Mouse (Mus musculus) mouse embryonic stem cell (cell line): ENCODE measurements around the gene Gpld1.

Experiments used
- in situ Hi-C, 2 experiments: fragments of 300-500 bp; cut with MboI; formaldehyde crosslinking; loops; 1 replicate in 1 of 2; 3 replicates in 1 of 2; pipeline ENCODE4 v1.14.3; 2019 to 2020; ENCODE audit warnings: low sequenced_read_pairs in 2 of 2, low pct_unique_long_range_greater_than_20kb in 1 of 2, mixed read lengths in 1 of 2; ENCODE audit not compliant: unreplicated experiment in 1 of 2

Gpld1 gene

DNA sequence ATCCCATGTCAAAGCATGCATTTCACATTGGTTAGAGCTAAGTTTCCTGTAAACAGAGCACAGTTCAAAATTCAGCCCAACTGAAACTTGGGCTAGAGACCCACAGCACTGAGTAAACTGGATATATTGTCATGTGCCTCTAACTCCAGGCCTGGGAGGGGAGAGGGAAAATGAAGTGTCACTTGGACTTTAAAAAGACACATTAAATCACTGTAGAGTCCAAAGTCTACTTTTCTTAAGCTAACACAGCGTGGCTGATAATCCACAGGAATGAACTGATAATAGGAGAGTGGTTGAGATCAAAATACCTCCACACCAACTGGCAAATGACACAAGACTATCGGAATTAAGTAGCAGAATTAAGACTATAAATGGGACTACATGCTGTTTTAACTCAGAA is 56.6 kb downstream of the Gpld1 start:
- in situ Hi-C loops: no loop called here

DNA sequence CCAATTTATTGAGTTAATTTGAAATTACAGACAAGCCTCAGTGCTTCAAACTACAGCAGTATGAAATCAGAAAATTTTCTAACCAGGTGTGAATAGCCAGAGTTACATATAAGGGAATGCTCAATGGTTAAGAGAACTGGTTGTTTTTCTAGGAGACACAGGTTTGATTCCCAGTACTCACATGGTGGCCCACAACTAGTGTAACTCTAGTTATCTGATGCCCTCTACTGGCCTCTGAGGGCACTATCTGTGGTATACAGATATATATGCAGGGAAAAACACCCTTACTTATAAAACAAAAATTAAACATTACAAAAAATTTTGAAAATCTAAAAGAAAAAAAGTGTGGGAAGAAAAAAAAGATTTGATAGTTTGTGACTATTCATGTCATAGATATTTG is 60.0 kb downstream of the Gpld1 start:
- in situ Hi-C loops: no loop called here

DNA sequence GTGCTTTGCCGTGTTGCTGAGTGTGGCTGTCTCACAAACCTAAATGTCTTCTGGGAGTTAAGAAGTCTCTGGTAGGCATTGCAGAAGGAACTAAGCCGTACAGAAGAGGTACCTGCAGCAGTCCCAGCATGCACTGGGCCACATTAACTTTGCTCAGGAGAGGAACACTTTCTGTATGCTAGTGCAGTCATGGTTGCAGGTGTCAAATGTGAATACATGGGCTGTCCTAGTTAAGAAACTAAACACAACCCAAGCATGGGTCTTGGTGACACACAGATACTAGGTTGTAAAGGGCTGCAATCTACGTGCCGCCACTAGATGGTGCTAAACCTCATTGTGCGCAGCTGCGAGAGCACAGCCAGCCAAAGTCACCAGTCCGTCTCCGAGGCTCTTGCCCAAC is 64.2 kb downstream of the Gpld1 start:
- in situ Hi-C loops: no loop called here

DNA sequence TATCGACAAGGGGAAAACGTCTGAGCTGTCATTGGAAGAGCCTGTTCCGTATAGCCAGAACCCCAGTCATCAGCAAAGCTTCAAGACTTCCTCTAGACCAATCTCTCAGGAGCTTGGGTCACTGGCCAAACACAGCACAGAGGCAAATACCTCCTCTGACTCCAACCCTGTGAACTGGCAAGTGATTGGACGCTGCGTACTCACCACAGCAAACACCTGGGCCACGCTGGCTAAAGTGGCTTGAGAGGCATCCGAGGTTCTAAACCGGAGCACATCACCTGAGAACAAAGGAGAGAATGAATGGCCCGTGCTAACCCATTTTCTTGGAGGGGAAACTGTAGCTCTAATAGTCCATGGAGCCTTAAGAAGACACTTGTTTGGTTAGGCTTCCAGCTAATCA is 75.4 kb downstream of the Gpld1 start:
- in situ Hi-C loops: no loop called here

DNA sequence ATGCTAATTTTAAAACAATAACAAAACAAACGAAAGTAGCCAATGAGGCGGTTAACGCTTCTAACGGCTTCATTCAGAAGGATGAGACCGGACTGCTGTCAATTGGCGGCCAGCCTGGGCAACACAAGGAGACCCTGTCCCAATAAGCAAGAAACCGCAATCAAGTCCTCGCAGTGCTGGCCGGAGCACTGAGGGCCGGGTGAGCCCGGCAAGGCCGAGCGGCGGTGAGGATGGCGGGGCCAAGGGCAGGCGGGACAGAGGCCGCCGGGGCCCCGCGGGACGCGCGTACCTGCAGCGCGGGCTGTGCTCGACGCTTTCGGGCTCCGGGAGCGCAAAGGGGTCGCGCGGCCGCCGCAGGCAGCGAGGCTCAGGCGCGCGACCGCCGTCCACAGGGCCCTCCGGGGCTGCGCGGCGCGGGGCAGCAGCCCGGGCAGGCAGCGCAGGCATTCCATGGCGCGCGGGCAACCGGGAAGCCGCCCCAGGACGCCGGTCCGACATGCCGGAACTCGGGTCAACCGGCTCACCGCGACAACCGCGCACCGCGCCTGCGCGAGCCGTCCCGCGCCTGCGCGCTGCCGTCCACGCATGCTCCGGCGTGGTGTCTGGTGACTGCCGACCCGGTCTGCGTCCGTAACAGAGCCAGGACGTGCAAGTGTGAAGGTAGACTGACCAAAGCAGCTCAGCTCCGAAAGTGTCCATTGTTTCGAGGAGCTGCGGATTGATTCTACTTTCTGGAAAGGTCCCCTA is 77.0 kb downstream of the Gpld1 start, which contains the start of gene Mrs2:
Gene Mrs2 (minus strand): TSS at position 587 of the 747 bp plus-strand sequence.
- in situ Hi-C loops: loop anchor here (5.0 to 10.0 kb wide), 2 partner anchors 92 to 95 kb away; no protein-coding TSS in a partner anchor

DNA sequence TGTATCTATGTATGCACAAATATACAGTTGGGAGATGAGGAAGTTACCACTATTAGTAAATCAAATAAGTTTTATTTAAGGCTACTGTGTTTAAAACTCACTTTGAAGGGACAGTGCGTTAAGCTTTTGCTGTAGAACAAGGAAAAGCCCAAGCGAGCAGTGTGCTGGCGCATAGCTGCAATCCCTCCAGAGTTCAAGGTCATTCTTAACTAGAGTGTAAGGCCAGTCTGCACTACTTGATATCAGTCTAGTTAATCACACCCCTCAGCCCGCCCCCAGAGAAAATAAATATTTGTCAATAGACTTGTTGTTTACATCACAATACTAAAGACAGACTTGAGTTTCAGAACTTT is 77.6 kb downstream of the Gpld1 start:
- in situ Hi-C loops: loop anchor here (5.0 to 10.0 kb wide), 2 partner anchors 92 to 94 kb away; no protein-coding TSS in a partner anchor

DNA sequence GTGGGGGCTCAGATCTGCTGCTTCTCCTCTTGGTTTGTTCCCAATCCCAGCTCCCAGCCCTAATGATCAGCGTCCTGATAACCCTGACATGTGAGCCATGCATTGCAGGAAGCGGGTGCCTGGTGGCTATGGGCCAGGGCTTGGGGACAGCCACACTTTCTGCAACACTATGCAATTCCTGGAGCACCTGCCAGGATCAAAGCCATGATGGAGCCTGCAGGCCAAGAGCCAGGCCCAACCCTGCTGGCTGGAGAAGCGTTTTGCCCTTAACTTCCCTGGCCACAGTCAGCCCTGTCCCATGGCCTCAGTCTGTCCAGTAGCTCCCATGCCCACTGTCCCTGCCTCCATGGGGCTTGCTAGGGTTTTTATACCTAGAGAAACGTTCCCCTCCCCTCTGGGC is 79.4 kb downstream of the Gpld1 start:
- in situ Hi-C loops: loop anchor here (5.0 to 10.0 kb wide), 2 partner anchors 90 to 92 kb away; no protein-coding TSS in a partner anchor

DNA sequence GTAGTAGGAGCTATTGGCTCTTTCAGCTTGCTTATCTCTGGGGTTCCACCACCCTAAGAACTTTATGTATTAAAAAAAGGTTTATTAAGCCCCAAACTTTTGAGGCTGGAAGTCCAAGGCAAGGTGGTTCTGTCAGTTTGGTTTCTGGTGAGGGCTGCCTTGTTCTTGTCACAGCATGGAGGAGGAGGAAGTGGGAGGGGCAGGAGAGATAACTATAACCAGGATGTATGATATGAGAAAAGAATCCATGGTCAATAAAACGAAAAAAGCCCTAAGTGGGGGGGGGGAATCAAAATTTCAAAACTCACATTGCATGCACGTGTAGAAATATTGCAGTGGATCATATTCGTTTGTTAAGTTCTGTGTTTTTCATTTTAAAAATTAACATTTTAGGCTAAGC is 80.2 kb downstream of the Gpld1 start:
- in situ Hi-C loops: loop anchor here (5.0 to 10.0 kb wide), 2 partner anchors 89 to 92 kb away; no protein-coding TSS in a partner anchor

DNA sequence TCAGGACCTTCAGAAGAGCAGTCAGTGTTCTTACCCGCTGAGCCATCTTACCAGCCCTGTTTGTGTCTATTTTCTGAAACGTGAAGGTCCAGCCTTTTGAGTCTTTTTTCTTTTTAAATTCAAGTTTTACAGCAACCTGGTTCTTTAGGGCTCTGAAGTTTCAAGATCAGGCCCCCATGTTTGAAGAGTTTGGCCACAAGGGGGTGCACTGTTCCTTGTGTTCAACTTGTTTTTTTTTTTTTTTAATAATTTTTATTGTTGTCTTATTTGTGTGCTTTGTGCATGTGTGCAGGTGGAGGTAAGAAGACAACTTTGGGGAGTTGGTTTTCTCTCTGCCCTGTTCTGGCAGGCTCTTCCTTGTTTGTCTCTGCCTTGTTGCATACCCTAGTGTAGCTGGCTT is 81.7 kb downstream of the Gpld1 start:
- in situ Hi-C loops: loop anchor here (5.0 to 10.0 kb wide), 2 partner anchors 88 to 90 kb away; no protein-coding TSS in a partner anchor

DNA sequence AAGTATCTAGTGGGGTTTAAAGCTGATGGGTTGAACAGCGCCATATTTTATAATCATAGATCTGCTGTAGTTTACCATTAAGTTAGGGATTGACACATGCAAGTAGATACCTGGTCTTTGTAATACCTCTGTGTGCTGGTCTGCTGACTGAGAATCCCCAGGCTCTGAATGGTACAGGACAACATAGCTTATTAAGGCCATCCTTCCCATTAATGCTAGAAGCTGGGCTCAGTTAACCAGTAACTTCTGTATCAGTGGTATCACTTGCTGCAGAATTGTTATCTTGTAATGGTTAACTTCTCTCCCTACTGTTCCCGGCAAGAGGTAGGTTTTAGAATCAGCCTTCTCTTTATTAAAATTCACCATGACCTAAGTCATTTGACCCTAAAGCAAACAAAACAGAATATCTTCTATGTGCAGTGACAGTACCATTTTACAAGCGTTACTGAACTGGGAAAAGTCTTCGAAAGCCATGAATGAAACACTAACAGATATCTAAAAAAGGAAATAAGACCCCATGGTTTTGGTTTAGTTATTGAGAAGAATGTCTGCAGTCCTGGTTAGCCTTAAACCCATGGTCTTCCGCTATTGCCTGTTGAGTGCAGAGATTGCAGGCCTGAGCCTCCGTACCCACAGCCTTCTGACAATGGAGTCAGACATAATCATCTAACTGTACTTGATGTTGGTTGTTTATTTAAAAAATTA is 83.6 kb downstream of the Gpld1 start:
- in situ Hi-C loops: loop anchor here in 1 of 2 experiments (10.0 kb wide), 1 partner anchor 88 kb away; no protein-coding TSS in a partner anchor

DNA sequence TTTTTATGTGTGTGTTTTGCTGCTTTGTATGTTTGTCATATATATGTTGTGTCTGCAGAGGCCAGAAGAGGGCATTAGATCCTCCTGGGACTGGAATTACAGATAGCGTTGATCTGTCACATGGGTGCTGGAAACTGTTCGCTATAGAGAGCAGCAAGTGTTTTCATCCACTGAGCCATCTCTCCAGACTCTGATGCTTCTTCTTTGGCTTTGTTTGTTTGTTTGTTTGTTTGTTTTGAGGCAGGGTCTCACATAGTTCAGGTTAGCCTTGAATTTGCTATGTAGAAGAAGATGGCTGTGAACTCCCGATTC is 84.1 kb downstream of the Gpld1 start:
- in situ Hi-C loops: loop anchor here in 1 of 2 experiments (10.0 kb wide), 1 partner anchor 88 kb away; no protein-coding TSS in a partner anchor

DNA sequence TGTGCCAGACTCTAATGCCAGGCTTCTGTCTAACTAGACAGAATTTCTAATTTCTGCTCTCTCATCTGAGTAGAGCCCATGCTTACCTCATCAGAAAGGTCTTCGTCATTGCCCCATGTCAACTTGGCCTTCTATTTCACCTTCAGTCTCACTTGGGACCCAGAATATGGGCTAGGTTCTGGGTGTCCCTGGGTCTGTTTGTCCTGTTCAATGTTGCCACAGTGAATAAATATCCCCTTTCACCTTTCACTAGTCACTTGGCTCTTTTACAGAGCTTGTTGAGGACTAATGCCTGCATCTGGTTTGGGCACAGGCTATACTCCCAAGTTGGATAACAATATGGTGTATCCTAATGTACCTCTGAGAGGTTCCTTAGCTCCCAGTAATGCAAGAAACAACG is 96.5 kb downstream of the Gpld1 start:
- in situ Hi-C loops: no loop called here
